Mouse (Mus musculus) forebrain, embryonic 13.5 days (tissue): ENCODE data around the gene Ubtf. TPM values are rescaled to one million over a fixed set of nuclear protein-coding genes. Genes with fewer than 3 reads are reported as not detected.

Source experiments
- ATAC-seq: fragments of 200-750 bp; cut with Nextera tagmentation; 2 replicates; pipeline ENCODE4 v1.8.0; 2017
- H3K27ac ChIP-seq: fragments of 300-500 bp; sonication (generic); 2 replicates; pipeline ENCODE4 v1.5.1; 2015; ENCODE audit warnings: inconsistent platforms, mild to moderate bottlenecking, moderate library complexity
- H3K27me3 ChIP-seq: fragments of 300-500 bp; sonication (generic); 2 replicates; pipeline ENCODE4 v1.6.1; 2015; ENCODE audit warnings: mild to moderate bottlenecking, inconsistent platforms
- H3K36me3 ChIP-seq: fragments of 300-500 bp; sonication (generic); 2 replicates; pipeline ENCODE4 v1.6.1; 2015; ENCODE audit warnings: mild to moderate bottlenecking, inconsistent platforms; ENCODE audit not compliant: poor library complexity, severe bottlenecking
- H3K4me1 ChIP-seq: fragments of 300-500 bp; sonication (generic); 2 replicates; pipeline ENCODE4 v1.6.1; 2015; ENCODE audit warnings: inconsistent platforms
- H3K4me2 ChIP-seq: fragments of 300-500 bp; sonication (generic); 2 replicates; pipeline ENCODE4 v1.6.1; 2015; ENCODE audit warnings: inconsistent platforms, mild to moderate bottlenecking, moderate library complexity
- H3K4me3 ChIP-seq: fragments of 300-500 bp; sonication (generic); 2 replicates; pipeline ENCODE4 v1.5.1; 2015; ENCODE audit warnings: mild to moderate bottlenecking, inconsistent platforms
- H3K9ac ChIP-seq: fragments of 300-500 bp; sonication (generic); 2 replicates; pipeline ENCODE4 v1.6.1; 2015; ENCODE audit warnings: mild to moderate bottlenecking, inconsistent platforms
- H3K9me3 ChIP-seq: fragments of 300-500 bp; sonication (generic); replicated peaks from 2 replicates; pipeline ENCODE4 v1.6.1; 2016; ENCODE audit warnings: inconsistent platforms
- WGBS: fragments of 180-500 bp; shearing (Covaris S2); methylation state at CpG from one replicate; pipeline ENCODE4 v1.1.7; 2015; 5-methylcytosine and 5-hydroxymethylcytosine counted together
- polyA plus RNA-seq: library from polyadenylated mRNA; unstranded; fragments of >200 nt; fragmentation: Nextera tagmentation; extraction: Ambion mirVana; gene quantifications from 2 replicates; pipeline ENCODE4 v1.2.1, GENCODE M21; 2015

Ubtf gene
- polyA plus RNA-seq, 1 experiment from 2014 or later, result 96.1 TPM

DNA sequence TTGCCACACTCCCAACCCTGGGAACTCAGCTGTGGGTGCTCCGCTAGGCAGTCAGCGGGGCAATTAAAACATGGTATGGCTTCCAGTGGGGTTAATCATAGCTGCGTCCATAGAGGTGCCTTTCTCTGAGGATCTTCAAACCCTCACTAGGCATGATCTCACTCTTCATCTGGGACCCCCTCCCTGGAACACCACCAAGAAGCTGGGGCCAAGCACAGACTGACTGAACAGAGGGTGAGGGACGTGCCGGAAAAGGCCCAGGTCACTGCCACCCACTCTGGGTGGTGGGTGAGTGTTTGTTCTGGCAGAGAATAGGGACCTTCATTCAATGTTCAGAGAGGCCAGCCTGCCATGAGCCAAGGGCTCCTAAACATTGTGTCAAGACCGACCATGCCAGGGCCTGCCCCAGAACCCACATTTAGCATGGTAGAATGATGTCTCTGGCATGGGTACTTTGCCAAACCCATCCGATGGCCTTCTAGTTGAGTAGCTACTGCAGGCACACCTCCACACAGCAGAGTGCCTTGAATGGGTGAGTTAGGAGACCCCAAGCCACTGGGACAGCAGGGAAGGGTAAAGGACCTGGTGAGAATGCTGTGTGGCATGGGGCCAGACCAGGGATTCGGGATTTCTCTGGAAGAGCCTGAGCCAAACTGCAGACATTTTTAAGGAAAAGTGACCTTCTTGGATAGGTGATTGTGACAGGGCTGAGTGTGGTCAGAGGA, 52.7 kb downstream of the Ubtf start:
- Histone ChIP-seq H3K4me2 (no peak overlapping the region), H3K4me1 (peaks cover 6% of the 10 kb centered on the region; the same call in 1 of the 2 replicates), H3K4me3 (no peak overlapping the region), H3K9ac (peak overlapping the region; percentile 8; the same call in 1 of the 2 replicates), H3K27me3 (no peaks in the 10 kb centered on the region), H3K9me3 (no peaks in the 10 kb centered on the region), H3K36me3 (peaks cover 14% of the 10 kb centered on the region), H3K27ac (0 out of 2 replicates have a peak overlapping the region, but pooled peaks have one; percentile 31)
- no peak for ATAC-seq
- 86% methylated on average over 8 of the region's 8 CpGs for WGBS

DNA sequence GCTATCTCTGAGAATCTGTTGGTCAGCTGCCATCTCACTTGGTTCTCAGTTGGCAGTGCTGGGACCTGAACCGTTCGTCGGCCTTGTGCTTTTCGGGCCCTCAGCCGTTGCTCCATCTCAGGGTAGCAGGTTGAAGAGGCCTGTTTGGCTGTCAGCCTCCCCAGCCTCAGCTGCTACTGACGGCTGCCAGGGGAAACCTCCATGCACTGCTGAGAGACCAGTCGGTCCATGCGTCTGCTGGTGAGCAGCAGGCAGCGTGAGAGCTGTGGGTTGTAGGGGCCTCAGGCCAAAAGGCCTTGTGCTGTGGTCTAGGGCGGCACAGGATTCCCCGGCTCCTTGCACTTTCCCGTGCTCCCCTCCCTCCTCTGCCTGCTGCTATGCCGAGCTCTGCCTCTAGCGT, 53.7 kb downstream of the Ubtf start:
- 61% methylated on average over 14 of the region's 14 CpGs for WGBS
- peaks cover 6% of the 10 kb centered on the region; the same call in 1 of the 2 replicates for H3K4me1 ChIP-seq
- H3K9ac ChIP-seq, result no peak overlapping the region
- no peaks in the 10 kb centered on the region for H3K9me3 ChIP-seq
- no peak overlapping the region for H3K4me2 ChIP-seq
- ATAC-seq, result no peak
- no peak overlapping the region for H3K27ac ChIP-seq
- no peaks in the 10 kb centered on the region for H3K27me3 ChIP-seq
- peaks cover 14% of the 10 kb centered on the region for H3K36me3 ChIP-seq
- no peak overlapping the region for H3K4me3 ChIP-seq

DNA sequence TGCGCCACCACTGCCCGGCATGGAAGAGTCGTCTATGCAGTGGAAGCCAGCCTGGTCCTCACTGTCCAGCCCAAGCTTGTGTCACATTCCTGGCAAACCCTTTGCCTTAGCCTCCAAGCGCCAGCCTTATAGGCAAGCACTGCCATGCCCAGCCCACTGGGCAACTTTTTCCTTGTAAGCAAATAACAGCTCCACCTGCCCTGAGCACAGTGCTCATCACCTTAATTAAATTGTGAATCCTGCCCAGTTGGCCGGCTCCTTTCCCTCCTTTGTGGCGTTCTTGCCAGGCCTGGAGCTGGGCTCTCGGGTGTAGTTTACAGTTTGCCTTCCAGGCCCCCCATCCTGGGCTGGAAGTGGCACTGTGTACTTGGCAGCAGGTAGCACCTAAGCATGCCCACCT, 56.3 kb downstream of the Ubtf start:
- Histone ChIP-seq H3K9ac (no peak overlapping the region), H3K27ac (no peak overlapping the region), H3K9me3 (no peaks in the 10 kb centered on the region), H3K4me2 (no peak overlapping the region), H3K36me3 (peaks cover 28% of the 10 kb centered on the region), H3K4me3 (no peak overlapping the region), H3K4me1 (peaks cover 7% of the 10 kb centered on the region), H3K27me3 (no peaks in the 10 kb centered on the region)
- 88% methylated on average over 7 of the region's 7 CpGs for WGBS
- ATAC-seq, result no peak

DNA sequence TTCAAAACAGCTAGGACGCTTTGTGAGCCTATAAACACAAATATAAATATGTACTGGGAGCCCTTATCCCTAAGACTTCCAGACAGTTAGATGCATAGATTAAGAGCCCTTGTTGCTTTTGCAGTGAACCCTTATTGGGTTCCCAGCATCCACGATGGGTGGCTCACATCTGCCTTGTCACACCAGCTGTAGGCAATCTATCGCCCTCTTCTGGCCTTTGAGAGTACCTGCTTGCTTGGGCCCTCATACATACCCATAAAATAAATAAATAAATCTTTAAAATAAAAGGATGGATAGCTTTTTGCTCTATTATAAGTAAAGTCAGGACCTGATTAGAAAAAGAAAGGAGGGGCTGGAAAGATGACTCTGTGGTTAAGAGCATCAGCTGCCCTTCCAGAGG, 61.0 kb downstream of the Ubtf start:
- no peak overlapping the region for H3K9ac ChIP-seq
- peaks cover 15% of the 10 kb centered on the region for H3K4me1 ChIP-seq
- H3K36me3 ChIP-seq, result peaks cover 48% of the 10 kb centered on the region
- 92% methylated on average over 3 of the region's 3 CpGs for WGBS
- no peaks in the 10 kb centered on the region for H3K27me3 ChIP-seq
- no peak overlapping the region for H3K4me3 ChIP-seq
- no peak overlapping the region for H3K27ac ChIP-seq
- H3K4me2 ChIP-seq, result no peak overlapping the region
- no peak for ATAC-seq
- no peaks in the 10 kb centered on the region for H3K9me3 ChIP-seq

DNA sequence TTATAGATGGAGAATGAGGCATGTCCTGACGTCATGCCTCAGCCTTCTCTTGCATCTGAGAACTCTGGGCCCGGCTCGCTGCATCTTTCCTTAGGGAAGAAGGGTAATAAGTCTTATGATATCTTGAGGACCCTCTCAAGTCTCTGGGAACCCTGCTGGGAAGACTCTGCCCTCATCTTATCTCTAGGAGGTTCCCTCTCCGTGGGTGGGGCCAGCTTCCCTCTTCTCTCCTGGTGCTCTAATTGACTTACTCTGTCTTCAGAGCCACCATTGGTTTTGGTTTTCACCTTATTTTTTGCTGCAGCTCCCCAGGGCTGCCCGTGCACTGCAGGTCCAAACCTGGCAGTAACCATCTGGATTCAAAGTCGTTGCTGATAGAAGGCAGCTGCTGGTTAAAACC, 61.4 kb downstream of the Ubtf start:
- H3K36me3 ChIP-seq, result peaks cover 45% of the 10 kb centered on the region
- H3K4me1 ChIP-seq, result peaks cover 15% of the 10 kb centered on the region
- no peak overlapping the region for H3K4me2 ChIP-seq
- no peak overlapping the region for H3K4me3 ChIP-seq
- H3K27ac ChIP-seq, result peak overlapping the region; percentile 51
- no peak for ATAC-seq
- WGBS, result 85% methylated on average over 6 of the region's 6 CpGs
- no peaks in the 10 kb centered on the region for H3K27me3 ChIP-seq
- no peak overlapping the region for H3K9ac ChIP-seq
- no peaks in the 10 kb centered on the region for H3K9me3 ChIP-seq

DNA sequence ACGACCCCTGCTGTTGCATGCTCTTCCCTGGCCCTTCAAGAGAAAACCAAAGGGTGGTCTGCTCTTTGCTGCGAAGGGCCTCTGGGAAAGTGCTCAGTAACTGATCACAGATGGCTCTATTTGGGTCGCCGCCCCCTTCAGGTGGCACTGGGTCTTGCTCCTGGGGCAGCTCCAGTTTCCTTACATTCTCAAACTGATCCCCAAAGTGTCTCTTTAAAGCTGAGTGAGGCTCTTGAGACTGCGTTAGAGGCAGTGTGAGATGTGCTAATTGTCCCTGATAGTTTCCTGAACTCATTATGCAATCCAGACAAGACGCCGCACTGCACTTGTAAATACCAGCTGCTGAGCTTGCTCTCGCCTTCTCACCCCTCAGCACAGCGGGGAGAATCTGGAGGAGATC, 62.0 kb downstream of the Ubtf start:
- Histone ChIP-seq H3K4me3 (no peak overlapping the region), H3K27ac (peak overlapping the region; percentile 51), H3K36me3 (peaks cover 41% of the 10 kb centered on the region), H3K9ac (no peak overlapping the region), H3K27me3 (no peaks in the 10 kb centered on the region), H3K4me1 (peaks cover 15% of the 10 kb centered on the region), H3K9me3 (no peaks in the 10 kb centered on the region), H3K4me2 (0 out of 2 replicates have a peak overlapping the region, but pooled peaks have one; percentile 2)
- WGBS, result 27% methylated on average over 9 of the region's 9 CpGs
- no peak for ATAC-seq

Other genes with a start within 250 kb of the Ubtf start
- gene Mpp2, start 231.2 kb downstream of the Ubtf start, polyA plus RNA-seq, result 19.8 and 22.0 TPM in 2 replicates
- gene Ppy, start 218.4 kb downstream of the Ubtf start, polyA plus RNA-seq, result not detected in 2 replicates
- not detected in 2 replicates for gene Pyy, start 211.9 kb downstream of the Ubtf start, polyA plus RNA-seq
- gene Nags, start 174.2 kb downstream of the Ubtf start, polyA plus RNA-seq, result not detected in 2 replicates
- gene Tmem101, start 163.3 kb downstream of the Ubtf start, polyA plus RNA-seq, result 35.6 and 39.0 TPM in 2 replicates
- 155 and 158 TPM in 2 replicates for gene Lsm12, start 134.4 kb downstream of the Ubtf start, polyA plus RNA-seq
- 21.5 and 25.6 TPM in 2 replicates for gene G6pc3, start 130.1 kb downstream of the Ubtf start, polyA plus RNA-seq
- gene Hdac5, start 89.6 kb downstream of the Ubtf start, polyA plus RNA-seq, result 88.2 TPM in 2 replicates
- gene BC030867, start 70.9 kb downstream of the Ubtf start, polyA plus RNA-seq, result 11.0 and 13.7 TPM in 2 replicates
- not detected in 2 replicates for gene Asb16, start 51.0 kb downstream of the Ubtf start, polyA plus RNA-seq
- gene Tmub2, start 34.8 kb downstream of the Ubtf start, polyA plus RNA-seq, result 63.2 and 69.6 TPM in 2 replicates
- 21.8 and 22.7 TPM in 2 replicates for gene Atxn7l3, start 23.1 kb downstream of the Ubtf start, polyA plus RNA-seq
- 2.6 and 6.5 TPM in 2 replicates for gene Slc4a1, start 46.5 kb upstream of the Ubtf start, polyA plus RNA-seq
- gene Rundc3a, start 73.7 kb upstream of the Ubtf start, polyA plus RNA-seq, result 93.9 and 94.8 TPM in 2 replicates
- gene Slc25a39, start 88.2 kb upstream of the Ubtf start, polyA plus RNA-seq, result 157 and 159 TPM in 2 replicates
- 49.5 and 53.9 TPM in 2 replicates for gene Grn, start 110.6 kb upstream of the Ubtf start, polyA plus RNA-seq
- gene Fam171a2, start 127.9 kb upstream of the Ubtf start, polyA plus RNA-seq, result 8.5 and 9.3 TPM in 2 replicates
- 2.9 and 3.8 TPM in 2 replicates for gene Itga2b, start 150.4 kb upstream of the Ubtf start, polyA plus RNA-seq
- 75.1 and 83.8 TPM in 2 replicates for gene Gpatch8, start 236.7 kb upstream of the Ubtf start, polyA plus RNA-seq